Mouse (Mus musculus) heart, postnatal 0 days (tissue): Measurements from ENCODE around the gene Dip2b.

Experiments
- CTCF ChIP-seq: IDR thresholded peaks from 2 replicates; pipeline ENCODE4 v1.5.1; 2016; ENCODE audit warnings: antibody characterized with exemption, control low read depth, low read depth
- EP300 ChIP-seq: IDR thresholded peaks from 2 replicates; pipeline ENCODE4 v1.6.1; 2016; ENCODE audit warnings: antibody characterized with exemption, low read depth

GRCm38 (mm10) chr15:100247296-100247695 lies 208.8 kb downstream of the Dip2b start:
- TF ChIP-seq CTCF: no peak
- TF ChIP-seq EP300: no peak
